Mouse (Mus musculus) pancreas, adult 10 weeks (tissue): ENCODE results near the gene Ehmt2. TPM values are rescaled to one million over a fixed set of nuclear protein-coding genes. Genes with fewer than 3 reads are reported as not detected.

Experiments used
- polyA plus RNA-seq: library from polyadenylated mRNA; stranded (reverse); fragments of 350-450 nt; fragmentation: Illumina TruSeq; extraction: RNeasy Lipid Tissue Mini Kit (QIAGEN cat#74804); gene quantifications from one replicate; pipeline ENCODE4 v1.2.3, GENCODE M21; 2015; ENCODE audit warnings: low read depth, low replicate concordance; ENCODE audit not compliant: insufficient read depth

Gene Ehmt2
- 43.2 TPM for polyA plus RNA-seq

DNA sequence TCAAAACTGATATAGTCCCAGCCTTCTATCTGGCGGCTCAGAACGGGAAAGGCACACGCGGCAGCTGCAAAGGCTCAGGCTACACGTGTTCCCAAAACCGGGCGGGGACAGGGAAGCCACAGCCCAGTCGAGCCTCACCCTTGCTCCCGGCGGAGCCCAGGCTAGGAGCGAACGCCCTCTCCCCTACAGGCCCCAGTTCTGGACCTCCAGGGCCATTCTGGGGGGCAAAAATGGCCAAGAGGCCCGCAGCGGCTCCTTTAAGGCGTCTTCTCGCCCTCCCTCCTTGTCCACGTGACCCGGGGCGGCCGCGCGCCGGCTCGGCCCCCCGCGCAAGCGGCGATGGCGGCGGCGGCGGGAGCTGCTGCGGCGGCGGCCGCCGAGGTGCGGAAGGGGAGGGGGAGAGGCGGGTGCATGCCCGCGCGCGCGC lies at the start of gene Ehmt2, which contains the start of gene C2:
Ehmt2 (plus strand) TSS at position 310 of the 427 bp plus-strand sequence.
C2 (minus strand) TSS at position 106 of the 427 bp plus-strand sequence.

DNA sequence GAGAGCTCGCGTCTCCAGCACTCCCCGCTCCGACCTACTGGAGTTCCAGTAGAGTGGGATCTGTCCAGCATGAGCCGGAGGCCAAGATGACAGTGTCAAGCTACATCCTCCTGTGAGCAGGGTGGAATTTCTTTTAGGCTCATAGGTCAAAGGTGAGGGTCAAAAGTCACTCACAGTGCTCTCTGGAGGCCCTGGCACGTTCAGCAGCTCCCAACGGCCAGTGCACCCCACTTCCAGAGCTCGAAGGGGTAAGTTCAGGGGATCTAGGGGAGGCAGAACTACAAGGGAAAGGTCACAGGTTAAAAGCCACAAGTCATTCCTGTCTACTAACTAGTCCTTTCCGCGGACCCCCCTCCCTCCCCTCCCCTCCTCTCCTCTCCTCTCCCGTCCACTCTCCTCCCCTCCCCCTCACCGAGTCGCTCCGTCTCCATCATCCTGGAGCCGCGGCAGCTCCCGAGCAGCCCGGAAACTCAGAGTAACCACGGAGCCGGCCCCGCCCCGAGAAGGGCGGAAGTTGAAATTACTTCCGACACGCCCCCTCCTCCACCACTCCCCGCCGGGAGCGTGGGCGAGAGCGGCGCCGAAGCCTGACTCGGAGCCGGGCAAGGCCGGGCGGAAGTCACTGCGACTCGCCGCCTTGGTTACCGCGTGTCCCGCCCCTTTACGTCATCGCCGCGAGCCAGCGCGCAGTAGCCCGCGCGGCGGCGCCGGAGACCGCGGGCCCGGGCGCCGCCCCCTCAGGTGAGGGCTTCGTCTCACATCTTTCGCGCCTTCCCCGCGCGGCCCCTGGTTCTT lies 48.4 kb upstream of the Ehmt2 start, which contains the start of the genes Skiv2l and Nelfe:
Skiv2l (minus strand) TSS at position 489 of the 795 bp plus-strand sequence.
Nelfe (plus strand) TSS at position 670 of the 795 bp plus-strand sequence.

DNA sequence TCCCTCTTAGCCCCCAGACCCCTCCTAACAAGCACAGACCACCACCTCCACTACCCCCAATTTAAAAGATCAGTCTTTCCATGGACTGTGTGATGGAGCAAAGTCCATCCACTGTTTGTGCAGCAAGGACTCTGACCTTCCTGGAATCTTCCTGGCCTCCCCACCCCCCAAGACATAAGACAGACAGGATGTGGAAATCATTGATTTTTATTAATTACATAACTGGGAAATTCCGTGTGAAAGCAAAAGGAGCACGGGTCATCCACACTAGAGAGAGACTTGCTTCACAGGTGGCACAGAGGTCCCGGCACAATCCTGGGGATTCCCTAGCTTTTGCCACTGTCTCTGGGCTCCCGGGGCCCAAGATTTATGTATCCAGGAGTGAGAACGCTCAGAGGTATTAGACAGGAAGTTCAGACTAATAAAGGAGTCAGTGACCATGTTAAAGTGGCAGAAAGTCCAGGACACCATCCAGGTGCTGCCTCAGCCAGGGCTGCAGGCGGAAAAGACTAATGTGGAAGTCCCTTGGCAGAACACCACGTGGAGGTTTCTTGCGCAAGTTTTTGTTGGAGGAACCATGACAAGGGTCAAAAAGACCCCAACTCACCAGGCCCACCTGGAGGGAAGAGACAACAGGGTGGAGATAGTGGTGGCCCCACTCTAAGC lies 35.7 kb upstream of the Ehmt2 start, which contains the start of gene Cfb:
Cfb (minus strand) TSS at position 103 of the 666 bp plus-strand sequence.

DNA sequence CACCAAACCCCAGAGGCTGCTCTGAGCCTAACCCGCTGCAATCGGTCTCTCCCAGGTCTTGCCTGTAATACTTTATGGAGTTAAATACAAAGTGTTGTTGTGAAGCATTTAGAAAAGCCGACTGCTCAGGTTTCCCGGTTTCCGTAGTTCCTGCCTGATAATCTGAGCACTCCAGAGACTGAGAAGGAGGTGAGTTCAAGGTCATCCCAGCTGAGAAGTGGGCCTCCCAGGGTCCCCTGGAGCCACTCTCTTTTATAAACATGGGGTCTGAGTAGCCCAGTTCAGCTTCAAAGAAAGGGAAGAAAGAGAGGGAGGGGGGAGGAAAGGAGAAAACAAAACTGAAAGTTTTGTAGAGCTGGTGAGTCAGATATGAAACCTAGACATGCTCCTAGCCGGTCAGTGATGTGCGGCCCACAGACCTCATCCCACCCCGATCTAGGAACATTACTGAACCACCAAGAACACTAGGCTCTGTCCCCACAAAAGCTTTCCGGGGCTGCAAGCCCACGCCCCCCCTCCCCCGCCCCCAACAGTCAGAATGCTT lies 18.9 kb upstream of the Ehmt2 start, which contains the start of gene Zbtb12:
Zbtb12 (plus strand) TSS at position 148 of the 544 bp plus-strand sequence.

DNA sequence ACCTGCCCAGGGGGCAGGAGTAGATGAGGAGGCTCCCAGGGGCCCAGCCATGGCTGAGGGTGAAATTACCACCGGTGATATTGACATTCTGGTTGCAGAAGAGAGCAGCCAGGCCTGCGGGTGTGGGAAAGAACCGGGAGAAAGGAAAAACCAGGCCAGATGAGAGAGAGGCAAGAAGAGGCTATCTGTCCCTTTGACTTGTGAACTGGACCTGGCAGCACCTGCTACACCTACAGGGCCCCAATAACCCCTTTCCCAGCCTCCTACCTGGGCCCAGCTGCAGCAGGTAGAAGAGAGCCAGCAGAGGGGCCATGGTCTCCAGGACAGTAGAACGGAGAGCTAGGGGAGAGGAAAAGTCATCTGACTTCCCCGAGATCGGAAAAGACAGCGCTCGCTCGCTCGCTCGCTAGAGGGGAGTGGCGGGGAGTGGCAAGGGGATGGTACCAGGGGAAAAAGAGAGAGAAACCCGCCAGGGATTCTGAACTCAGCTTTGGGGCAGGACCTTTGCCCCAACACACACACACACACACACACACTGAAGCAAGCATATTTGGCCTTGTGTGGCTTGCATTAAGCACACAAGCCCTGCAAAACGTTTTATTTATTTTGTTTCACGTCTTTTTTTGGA lies 16.5 kb upstream of the Ehmt2 start, which contains the start of gene Gm20547:
Gm20547 (minus strand) TSS at position 360 of the 628 bp plus-strand sequence.

DNA sequence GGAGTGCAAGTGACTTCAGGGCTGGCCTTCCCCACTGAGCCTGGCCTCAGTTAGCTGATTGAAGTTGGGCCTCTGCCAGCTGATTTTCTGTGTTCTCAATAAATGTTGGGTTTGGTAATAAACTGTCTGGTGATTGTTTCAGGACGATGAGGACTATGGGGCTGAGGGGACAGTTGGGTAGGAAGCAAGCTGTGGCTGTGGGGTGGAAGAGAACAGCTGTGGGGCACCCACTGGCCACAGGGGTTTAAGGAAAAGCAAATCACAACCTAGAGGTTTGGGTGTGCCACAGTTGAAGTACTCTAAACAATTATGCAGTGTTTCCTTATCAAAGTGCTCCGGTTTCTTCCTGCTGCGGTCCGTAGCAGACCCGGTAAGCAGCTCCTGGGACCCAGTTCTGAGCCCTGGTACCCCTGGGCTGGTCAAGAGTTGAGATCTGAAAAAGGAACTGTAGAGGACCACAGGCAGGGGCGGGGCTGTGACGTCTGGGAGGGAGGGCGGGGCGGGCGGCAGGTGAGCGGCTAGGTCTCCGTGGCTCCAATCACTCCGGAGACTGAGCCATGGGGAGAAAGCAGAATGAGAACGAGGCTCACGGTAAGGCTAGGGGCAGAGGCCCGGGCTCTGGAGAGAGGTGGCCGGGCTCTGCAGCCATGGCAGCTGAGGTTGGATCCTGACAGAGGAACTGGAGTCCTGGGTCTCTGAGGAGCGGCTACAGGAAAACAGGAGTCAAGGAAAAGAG lies 15.8 kb downstream of the Ehmt2 start, which contains the start of gene Slc44a4:
Slc44a4 (plus strand) TSS at position 537 of the 736 bp plus-strand sequence.

DNA sequence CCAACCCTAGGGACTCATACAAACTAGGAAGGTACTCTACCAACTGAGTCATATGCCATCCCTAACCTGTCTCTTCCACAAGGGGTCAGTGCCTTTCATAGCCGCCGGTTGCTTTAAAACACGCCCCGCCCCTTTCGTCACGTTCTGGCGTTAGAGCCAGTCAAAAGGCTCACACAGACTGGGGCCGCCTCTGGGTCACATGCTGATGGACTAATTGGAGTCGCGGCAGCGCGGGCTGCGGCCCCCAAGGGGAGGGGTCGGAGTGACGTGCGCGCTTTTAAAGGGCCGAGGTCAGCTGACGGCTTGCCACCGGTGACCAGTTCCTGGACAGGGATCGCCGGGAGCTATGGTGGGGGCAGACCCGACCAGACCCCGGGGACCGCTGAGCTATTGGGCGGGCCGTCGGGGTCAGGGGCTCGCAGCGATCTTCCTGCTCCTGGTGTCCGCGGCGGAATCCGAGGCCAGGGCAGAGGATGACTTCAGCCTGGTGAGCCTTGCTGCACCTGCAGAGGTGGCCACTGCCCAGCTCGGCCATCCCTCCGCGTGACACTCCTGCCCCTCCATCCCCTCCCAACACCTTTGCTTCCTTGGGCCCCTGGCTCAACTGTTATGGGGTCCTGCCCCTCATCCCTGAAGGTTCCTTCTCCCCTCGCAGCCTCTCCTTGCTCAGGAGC lies 32.9 kb downstream of the Ehmt2 start, which contains the start of gene Neu1:
Neu1 (plus strand) TSS at position 193 of the 674 bp plus-strand sequence.

DNA sequence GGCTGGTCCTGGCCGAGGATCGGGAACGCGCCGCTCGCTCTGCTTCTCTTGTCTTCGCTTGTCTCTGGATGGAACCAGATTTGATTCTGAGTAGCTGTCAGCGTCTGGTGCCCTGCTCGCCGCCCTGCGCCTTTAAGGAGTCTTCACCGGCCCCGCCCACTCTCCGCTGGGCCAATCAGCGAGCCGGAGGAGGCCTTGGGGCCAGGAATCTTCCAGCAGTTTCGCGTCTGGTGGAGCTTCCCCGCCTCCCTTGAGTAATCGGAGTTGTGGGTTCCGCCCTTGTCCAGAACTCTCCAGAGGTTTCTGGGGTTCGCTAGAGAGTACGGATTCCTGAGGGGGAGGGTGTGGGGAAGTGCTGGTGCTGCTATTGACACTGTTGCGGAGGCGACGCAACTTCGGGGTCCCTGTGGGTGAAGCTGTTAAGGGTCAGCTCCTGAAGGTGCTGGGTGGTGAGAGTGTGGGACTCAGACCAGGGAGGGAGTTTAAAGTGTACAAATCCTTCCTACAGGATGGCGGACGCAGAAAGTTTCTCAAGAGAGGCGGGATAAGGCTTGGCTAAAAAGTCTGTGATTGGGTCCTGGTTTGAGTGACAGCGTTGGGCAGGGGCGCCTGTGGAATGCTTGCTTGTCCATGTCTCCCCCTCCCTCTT lies 61.0 kb downstream of the Ehmt2 start, which contains the start of gene Hspa1b:
Hspa1b (minus strand) TSS at position 109 of the 649 bp plus-strand sequence.

Other genes with a start within 250 kb of the Ehmt2 start
- gene Tnxb, start 227.9 kb upstream of the Ehmt2 start, polyA plus RNA-seq = 12.0 TPM
- 20.6 TPM for gene C4b, start 154.6 kb upstream of the Ehmt2 start, polyA plus RNA-seq
- 1.9 TPM for gene Cyp21a1, start 93.9 kb upstream of the Ehmt2 start, polyA plus RNA-seq
- gene Stk19, start 61.5 kb upstream of the Ehmt2 start, polyA plus RNA-seq = 14.8 TPM
- 19.9 TPM for gene Dxo, start 61.5 kb upstream of the Ehmt2 start, polyA plus RNA-seq
- gene Skiv2l, start 48.3 kb upstream of the Ehmt2 start, polyA plus RNA-seq = 24.5 TPM
- 11.5 TPM for gene Nelfe, start 48.1 kb upstream of the Ehmt2 start, polyA plus RNA-seq
- gene Cfb, start 36.0 kb upstream of the Ehmt2 start, polyA plus RNA-seq = 9.5 TPM
- 1.5 TPM for gene Zbtb12, start 19.0 kb upstream of the Ehmt2 start, polyA plus RNA-seq
- 4.5 TPM for gene Gm20547, start 16.4 kb upstream of the Ehmt2 start, polyA plus RNA-seq
- 22.8 TPM for gene C2, start 204 bp upstream of the Ehmt2 start, polyA plus RNA-seq
- 1.4 TPM for gene Slc44a4, start 16.0 kb downstream of the Ehmt2 start, polyA plus RNA-seq
- gene Neu1, start 32.8 kb downstream of the Ehmt2 start, polyA plus RNA-seq = 10.7 TPM
- gene Hspa1b, start 60.8 kb downstream of the Ehmt2 start, polyA plus RNA-seq = 8.4 TPM
- gene Gm20481, start 71.4 kb downstream of the Ehmt2 start, polyA plus RNA-seq = not detected
- 4.7 TPM for gene Hspa1a, start 73.7 kb downstream of the Ehmt2 start, polyA plus RNA-seq
- gene Hspa1l, start 74.2 kb downstream of the Ehmt2 start, polyA plus RNA-seq = not detected
- 7.8 TPM for gene Lsm2, start 83.4 kb downstream of the Ehmt2 start, polyA plus RNA-seq
- 23.4 TPM for gene Vars, start 102.5 kb downstream of the Ehmt2 start, polyA plus RNA-seq
- 0.42 TPM for gene Vwa7, start 118.1 kb downstream of the Ehmt2 start, polyA plus RNA-seq
- gene Sapcd1, start 129.5 kb downstream of the Ehmt2 start, polyA plus RNA-seq = 1.5 TPM
- gene Msh5, start 148.3 kb downstream of the Ehmt2 start, polyA plus RNA-seq = 1.8 TPM
- 36.2 TPM for gene Clic1, start 151.5 kb downstream of the Ehmt2 start, polyA plus RNA-seq
- 19.5 TPM for gene Ddah2, start 160.6 kb downstream of the Ehmt2 start, polyA plus RNA-seq
- not detected for gene Ly6g6c, start 166.9 kb downstream of the Ehmt2 start, polyA plus RNA-seq
- not detected for gene Mpig6b, start 167.7 kb downstream of the Ehmt2 start, polyA plus RNA-seq
- gene Ly6g6e, start 178.4 kb downstream of the Ehmt2 start, polyA plus RNA-seq = not detected
- gene Ly6g6d, start 179.6 kb downstream of the Ehmt2 start, polyA plus RNA-seq = not detected
- gene Ly6g6f, start 187.1 kb downstream of the Ehmt2 start, polyA plus RNA-seq = not detected
- gene Abhd16a, start 190.8 kb downstream of the Ehmt2 start, polyA plus RNA-seq = 25.5 TPM
- gene Ly6g5c, start 209.8 kb downstream of the Ehmt2 start, polyA plus RNA-seq = not detected
- not detected for gene Ly6g5b, start 217.0 kb downstream of the Ehmt2 start, polyA plus RNA-seq
- gene Gpank1, start 223.0 kb downstream of the Ehmt2 start, polyA plus RNA-seq = 8.6 TPM
- gene Csnk2b, start 223.6 kb downstream of the Ehmt2 start, polyA plus RNA-seq = 52.8 TPM
- gene D17H6S53E, start 227.9 kb downstream of the Ehmt2 start, polyA plus RNA-seq = 6.8 TPM
- gene Apom, start 233.6 kb downstream of the Ehmt2 start, polyA plus RNA-seq = not detected
- 43.1 TPM for gene Bag6, start 236.7 kb downstream of the Ehmt2 start, polyA plus RNA-seq